Mouse (Mus musculus): Measurements from ENCODE around the gene Ccnj. TPM values are rescaled to one million over a fixed set of nuclear protein-coding genes. Genes with fewer than 3 reads are reported as not detected.

Ccnj gene
- polyA plus RNA-seq, 1 experiment from 2014 or later, result 10.0 TPM

- Histone ChIP-seq H3K27ac (replicated peaks) (no peak overlapping the region), H3K9me3 (no peaks in the 10 kb centered on the region), H3K36me3 (no peaks in the 10 kb centered on the region), H3K4me1 (0 out of 2 replicates have a peak, but pooled peaks cover under 1% of the 10 kb centered on the region), H3K27me3 (replicated peaks) (peaks cover 17% of the 10 kb centered on the region), H3K9ac (no peak overlapping the region), H3K4me3 (no peak overlapping the region), H3K4me2 (no peak overlapping the region)
- WGBS, result 77% methylated on average over 4 of the region's 4 CpGs
- no peak for ATAC-seq (ENCODE audit: extremely low read depth, insufficient number of reproducible peaks, low FRiP score, low TSS enrichment)
Observed at GRCm38 (mm10) chr19:40821306-40821825, 9.7 kb upstream of the Ccnj start.

- no peak overlapping the region for H3K27ac ChIP-seq (replicated peaks)
- WGBS, result 62% methylated on average over 5 of the region's 5 CpGs
Observed at GRCm38 (mm10) chr19:40825636-40826035, 5.4 kb upstream of the Ccnj start.

GRCm38 (mm10) chr19:40826735-40827134, 4.3 kb upstream of the Ccnj start:
- ATAC-seq (ENCODE audit: extremely low read depth, insufficient number of reproducible peaks, low FRiP score, low TSS enrichment), result no peak
- no peak overlapping the region for H3K4me2 ChIP-seq
- no peaks in the 10 kb centered on the region for H3K36me3 ChIP-seq
- H3K27me3 ChIP-seq (replicated peaks), result peaks cover 22% of the 10 kb centered on the region
- H3K9me3 ChIP-seq, result no peaks in the 10 kb centered on the region
- no peak overlapping the region for H3K4me3 ChIP-seq
- H3K27ac ChIP-seq (replicated peaks), result no peak overlapping the region
- no peak overlapping the region for H3K9ac ChIP-seq
- WGBS, result 36% methylated on average over 7 of the region's 7 CpGs
- peaks cover 14% of the 10 kb centered on the region for H3K4me1 ChIP-seq

More at GRCm38 (mm10) chr19:40825636-40826035, 5.4 kb upstream of the Ccnj start:
- H3K9me3 ChIP-seq, result no peaks in the 10 kb centered on the region
- H3K36me3 ChIP-seq, result no peaks in the 10 kb centered on the region
- no peak overlapping the region for H3K4me2 ChIP-seq
- peaks cover 14% of the 10 kb centered on the region for H3K4me1 ChIP-seq
- no peak overlapping the region for H3K4me3 ChIP-seq
- H3K9ac ChIP-seq, result no peak overlapping the region
- no peak for ATAC-seq (ENCODE audit: extremely low read depth, insufficient number of reproducible peaks, low FRiP score, low TSS enrichment)
- H3K27me3 ChIP-seq (replicated peaks), result peaks cover 28% of the 10 kb centered on the region

GRCm38 (mm10) chr19:40830198-40830597, 881 bp upstream of the Ccnj start:
- peak overlapping the region; percentile 95 for H3K9ac ChIP-seq
- no peaks in the 10 kb centered on the region for H3K9me3 ChIP-seq
- ATAC-seq (ENCODE audit: extremely low read depth, insufficient number of reproducible peaks, low FRiP score, low TSS enrichment), result no peak
- H3K4me1 ChIP-seq, result peaks cover 28% of the 10 kb centered on the region
- 0 out of 2 replicates have a peak overlapping the region, but pooled peaks have one; percentile 53 for H3K27ac ChIP-seq (replicated peaks)
- peak overlapping the region; percentile 88 for H3K4me3 ChIP-seq
- WGBS, result 41% methylated on average over 7 of the region's 7 CpGs
- H3K27me3 ChIP-seq (replicated peaks), result peaks cover 20% of the 10 kb centered on the region
- no peaks in the 10 kb centered on the region for H3K36me3 ChIP-seq
- H3K4me2 ChIP-seq, result peak overlapping the region; percentile 89

- peak; percentile 49 for ATAC-seq (ENCODE audit: extremely low read depth, insufficient number of reproducible peaks, low FRiP score, low TSS enrichment)
- peaks cover 16% of the 10 kb centered on the region for H3K27me3 ChIP-seq (replicated peaks)
- H3K36me3 ChIP-seq, result peaks cover 2% of the 10 kb centered on the region
- WGBS, result under 1% methylated on average over 74 of the region's 76 CpGs
- peak overlapping the region; percentile 87 for H3K27ac ChIP-seq (replicated peaks)
- peak overlapping the region; percentile 95 for H3K9ac ChIP-seq
- H3K4me1 ChIP-seq, result peaks cover 25% of the 10 kb centered on the region
- peak overlapping the region; percentile 88 for H3K4me3 ChIP-seq
- no peaks in the 10 kb centered on the region for H3K9me3 ChIP-seq
- H3K4me2 ChIP-seq, result peak overlapping the region; percentile 89
Observed at GRCm38 (mm10) chr19:40831416-40832201, 530 bp downstream of the Ccnj start.

- 30% methylated on average over 5 of the region's 5 CpGs for WGBS
- peak overlapping the region; percentile 89 for H3K4me2 ChIP-seq
- peaks cover 14% of the 10 kb centered on the region for H3K27me3 ChIP-seq (replicated peaks)
- peak overlapping the region; percentile 87; the same call in 1 of the 2 replicates for H3K27ac ChIP-seq (replicated peaks)
- peak overlapping the region; percentile 95 for H3K9ac ChIP-seq
- no peaks in the 10 kb centered on the region for H3K9me3 ChIP-seq
- H3K4me3 ChIP-seq, result peak overlapping the region; percentile 88
- ATAC-seq (ENCODE audit: extremely low read depth, insufficient number of reproducible peaks, low FRiP score, low TSS enrichment), result no peak
- peaks cover 20% of the 10 kb centered on the region for H3K4me1 ChIP-seq
- H3K36me3 ChIP-seq, result peaks cover 9% of the 10 kb centered on the region
Observed at GRCm38 (mm10) chr19:40832361-40832760, 1.3 kb downstream of the Ccnj start.

GRCm38 (mm10) chr19:40834436-40834835, 3.4 kb downstream of the Ccnj start:
- no peak for ATAC-seq (ENCODE audit: extremely low read depth, insufficient number of reproducible peaks, low FRiP score, low TSS enrichment)
- peaks cover 23% of the 10 kb centered on the region for H3K4me1 ChIP-seq
- no peak overlapping the region for H3K9ac ChIP-seq
- peaks cover 3% of the 10 kb centered on the region for H3K27me3 ChIP-seq (replicated peaks)
- 85% methylated on average over 6 of the region's 6 CpGs for WGBS
- no peak overlapping the region for H3K4me3 ChIP-seq
- no peak overlapping the region for H3K4me2 ChIP-seq
- no peaks in the 10 kb centered on the region for H3K9me3 ChIP-seq
- no peak overlapping the region for H3K27ac ChIP-seq (replicated peaks)
- peaks cover 28% of the 10 kb centered on the region for H3K36me3 ChIP-seq

GRCm38 (mm10) chr19:40838205-40838604, 7.1 kb downstream of the Ccnj start:
- Histone ChIP-seq H3K9me3 (no peaks in the 10 kb centered on the region), H3K4me3 (no peak overlapping the region), H3K4me1 (0 out of 2 replicates have a peak, but pooled peaks cover 6% of the 10 kb centered on the region), H3K27me3 (replicated peaks) (no peaks in the 10 kb centered on the region), H3K36me3 (peaks cover 59% of the 10 kb centered on the region), H3K9ac (no peak overlapping the region), H3K4me2 (no peak overlapping the region), H3K27ac (replicated peaks) (no peak overlapping the region)
- WGBS, result 84% methylated on average over 7 of the region's 7 CpGs
- ATAC-seq (ENCODE audit: extremely low read depth, insufficient number of reproducible peaks, low FRiP score, low TSS enrichment), result no peak

- Histone ChIP-seq H3K4me2 (no peak overlapping the region), H3K4me1 (0 out of 2 replicates have a peak, but pooled peaks cover 3% of the 10 kb centered on the region), H3K4me3 (no peak overlapping the region), H3K27me3 (replicated peaks) (no peaks in the 10 kb centered on the region), H3K27ac (replicated peaks) (0 out of 2 replicates have a peak overlapping the region, but pooled peaks have one; percentile 36), H3K9me3 (no peaks in the 10 kb centered on the region), H3K9ac (no peak overlapping the region), H3K36me3 (peaks cover 76% of the 10 kb centered on the region)
- WGBS, result 59% methylated on average over 6 of the region's 6 CpGs
- ATAC-seq (ENCODE audit: extremely low read depth, insufficient number of reproducible peaks, low FRiP score, low TSS enrichment), result no peak
Observed at GRCm38 (mm10) chr19:40840303-40840702, 9.2 kb downstream of the Ccnj start.

- Histone ChIP-seq H3K9ac (no peak overlapping the region), H3K4me3 (no peak overlapping the region), H3K9me3 (no peaks in the 10 kb centered on the region), H3K27me3 (replicated peaks) (no peaks in the 10 kb centered on the region), H3K27ac (replicated peaks) (0 out of 2 replicates have a peak overlapping the region, but pooled peaks have one; percentile 36), H3K4me2 (no peak overlapping the region), H3K4me1 (0 out of 2 replicates have a peak, but pooled peaks cover 3% of the 10 kb centered on the region), H3K36me3 (peaks cover 83% of the 10 kb centered on the region)
- ATAC-seq (ENCODE audit: extremely low read depth, insufficient number of reproducible peaks, low FRiP score, low TSS enrichment), result no peak
- 78% methylated on average over 6 of the region's 6 CpGs for WGBS
Observed at GRCm38 (mm10) chr19:40841083-40841482, 10.0 kb downstream of the Ccnj start.

GRCm38 (mm10) chr19:40841593-40841992, 10.5 kb downstream of the Ccnj start:
- Histone ChIP-seq H3K27me3 (replicated peaks) (no peaks in the 10 kb centered on the region), H3K4me1 (0 out of 2 replicates have a peak, but pooled peaks cover 3% of the 10 kb centered on the region), H3K4me2 (no peak overlapping the region), H3K9me3 (no peaks in the 10 kb centered on the region), H3K27ac (replicated peaks) (no peak overlapping the region), H3K9ac (no peak overlapping the region), H3K36me3 (peaks cover 86% of the 10 kb centered on the region), H3K4me3 (no peak overlapping the region)
- no peak for ATAC-seq (ENCODE audit: extremely low read depth, insufficient number of reproducible peaks, low FRiP score, low TSS enrichment)
- 84% methylated on average over 13 of the region's 13 CpGs for WGBS
